In the genomic region with DNA sequence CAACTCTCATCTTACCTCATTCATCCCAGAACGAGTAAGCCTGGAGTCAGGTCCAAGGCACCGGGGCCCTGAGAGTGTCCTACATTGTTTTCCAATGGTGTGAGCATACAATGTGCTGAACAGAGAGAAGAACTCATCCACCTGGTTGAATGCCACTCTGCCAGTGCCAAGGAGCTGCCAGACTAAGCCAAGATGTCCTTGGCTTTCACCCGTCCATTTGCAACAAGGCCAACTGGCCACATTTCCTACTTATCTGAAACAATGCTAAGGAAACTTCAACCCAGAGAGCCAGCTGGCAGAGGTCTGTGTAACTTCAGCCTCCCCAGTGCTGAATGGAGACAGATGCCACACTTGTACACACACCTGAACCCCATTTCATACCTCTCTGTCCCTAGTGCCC, we compare ENCODE assay signal across 15 mouse cellular contexts.
DNase-seq lines count a peak whose midpoint lies in the region; ATAC-seq lines count a peak whose summit lies in the region.
"Had no signal": no experiment of that assay in that cellular context is flagged by ENCODE, and none has a peak within 500 bp of the region (broad histone marks: within the 10 kb centered on the region; RNA-seq: fewer than 3 reads in every experiment).

No protein-coding gene starts in this region.

- intact Hi-C loops in heart, postnatal 25 days (cut with DNase I): no loop called here

- ATAC-seq in hindbrain, embryonic 16.5 days: 0 out of 2 replicates have a peak, but pooled peaks have one; percentile 17
- ATAC-seq in megakaryocyte progenitor cell, adult 5-6 weeks (replicated peaks; ENCODE audit: poor library complexity): no peak

- H3K27ac ChIP-seq in hindbrain, embryonic 16.5 days (ENCODE audit: low read depth, low read length): no peak overlapping the region
- no peak overlapping the region for H3K27ac ChIP-seq in hindbrain, embryonic 10.5 days
- H3K27ac ChIP-seq: heart, embryonic 15.5 days; limb, embryonic 12.5 days; macrophage; neural tube, embryonic 15.5 days had no signal

- H3K9ac ChIP-seq in hindbrain, embryonic 16.5 days (ENCODE audit: low read depth, low read length): no peak overlapping the region
- H3K9ac ChIP-seq: heart, embryonic 15.5 days; limb, embryonic 12.5 days; neural tube, embryonic 15.5 days had no signal

- H3K4me1 ChIP-seq in hindbrain, embryonic 16.5 days (ENCODE audit: control insufficient read depth, insufficient read depth, low read depth, low read length): no peaks in the 10 kb centered on the region
- no peaks in the 10 kb centered on the region for H3K4me1 ChIP-seq in hindbrain, embryonic 10.5 days (replicated peaks)
- H3K4me1 ChIP-seq: heart, embryonic 15.5 days; limb, embryonic 12.5 days; neural tube, embryonic 15.5 days had no signal

- no peaks in the 10 kb centered on the region for H3K9me3 ChIP-seq in hindbrain, embryonic 16.5 days (ENCODE audit: control insufficient read depth, low read length)
- H3K9me3 ChIP-seq in hindbrain, embryonic 10.5 days: no peaks in the 10 kb centered on the region
- H3K9me3 ChIP-seq: heart, embryonic 15.5 days; limb, embryonic 12.5 days; neural tube, embryonic 15.5 days had no signal

- no peak overlapping the region for H3K4me2 ChIP-seq in hindbrain, embryonic 16.5 days (ENCODE audit: low read length)
- H3K4me2 ChIP-seq: heart, embryonic 15.5 days; limb, embryonic 12.5 days; neural tube, embryonic 15.5 days had no signal

- no peaks in the 10 kb centered on the region for H3K27me3 ChIP-seq in hindbrain, embryonic 16.5 days (replicated peaks; ENCODE audit: control insufficient read depth, insufficient read depth, low read length)
- no peaks in the 10 kb centered on the region for H3K27me3 ChIP-seq in hindbrain, embryonic 10.5 days (ENCODE audit: insufficient read depth, poor library complexity, severe bottlenecking)
- H3K27me3 ChIP-seq: CH12.LX; heart, embryonic 15.5 days; limb, embryonic 12.5 days; neural tube, embryonic 15.5 days had no signal

- WGBS in hindbrain, embryonic 16.5 days: 91% methylated on average over 3 of the region's 3 CpGs
- WGBS in hindbrain, embryonic 10.5 days: 81% methylated on average over 3 of the region's 3 CpGs

- no peak overlapping the region for H3K4me3 ChIP-seq in hindbrain, embryonic 16.5 days (ENCODE audit: low read length)
- no peak overlapping the region for H3K4me3 ChIP-seq in hindbrain, embryonic 10.5 days
- H3K4me3 ChIP-seq: heart, embryonic 15.5 days; limb, embryonic 12.5 days; neural tube, embryonic 15.5 days had no signal

- DNase-seq in hindbrain, embryonic 10.5 days (ENCODE audit: low spot score): no peak
- DNase-seq in adrenal gland, postnatal 36 days: peak; percentile 11 to 14
- DNase-seq in cerebellum, adult 8-10 months: peak; percentile 16
- DNase-seq in heart, postnatal 25 days (ENCODE audit: low spot score): peak; percentile 3
- DNase-seq in layer of hippocampus, adult 18-20 months (ENCODE audit: low spot score in 2 of 2): no peak
- DNase-seq: kidney, postnatal 10 days; right cerebral cortex, postnatal 25 days; thymus, postnatal 36 days had no signal

- no peaks in the 10 kb centered on the region for H3K36me3 ChIP-seq in hindbrain, embryonic 16.5 days (ENCODE audit: control insufficient read depth, insufficient read depth, low read length)
- no peaks in the 10 kb centered on the region for H3K36me3 ChIP-seq in hindbrain, embryonic 10.5 days
- H3K36me3 ChIP-seq: heart, embryonic 15.5 days; limb, embryonic 12.5 days; neural tube, embryonic 15.5 days had no signal

Comparison
In these comparisons a context has a peak if more than half of its experiments do, and no peak if none do; other contexts are left out.
1. DNase-seq: peak in adrenal gland, postnatal 36 days (2 of 2), cerebellum, adult 8-10 months (single experiment) and heart, postnatal 25 days (single experiment); none in hindbrain, embryonic 10.5 days (single experiment) and layer of hippocampus, adult 18-20 months (0 of 2).